Mouse (Mus musculus): ENCODE data around the gene Gm28710. TPM values are rescaled to one million over a fixed set of nuclear protein-coding genes. Genes with fewer than 3 reads are reported as not detected.

The Gm28710 gene
- 0.90 and 0.91 TPM in 2 replicates for polyA plus RNA-seq (2012; rRNA removed)

GRCm38 (mm10) chr5:16791243-16791860, at the start of gene Gm28710:
Gene Gm28710, plus strand, starts transcription at chr5:16791810.
- H3K36me3 ChIP-seq (ENCODE audit: control insufficient read depth, insufficient read depth, low read length) = no peaks in the 10 kb centered on the region
- no peak within 1 kb of the TSS for H3K4me3 ChIP-seq (ENCODE audit: control insufficient read depth, low read depth, low read length)
- H3K27ac ChIP-seq (ENCODE audit: control insufficient read depth, insufficient read depth, low read depth, low read length) = no peak within 1 kb of the TSS
- no peaks in the 10 kb centered on the region for H3K27me3 ChIP-seq (ENCODE audit: control insufficient read depth, insufficient read depth, low read length)
- TF ChIP-seq CTCF (IDR thresholded peaks at IDR 0.05; ENCODE audit: control insufficient read depth, insufficient read depth, insufficient replicate concordance, low read depth, low read length) (no peak), POLR2A (IDR thresholded peaks at IDR 0.05; ENCODE audit: control insufficient read depth, low read depth, low read length) (no peak)
- no peaks in the 10 kb centered on the region for H3K4me1 ChIP-seq (ENCODE audit: control insufficient read depth, insufficient read depth, low read length)

- H3K27me3 ChIP-seq (ENCODE audit: control insufficient read depth, insufficient read depth, low read length) = no peaks in the 10 kb centered on the region
- H3K4me3 ChIP-seq (ENCODE audit: control insufficient read depth, low read depth, low read length) = no peak overlapping the region
- no peaks in the 10 kb centered on the region for H3K4me1 ChIP-seq (ENCODE audit: control insufficient read depth, insufficient read depth, low read length)
- no peak for TF ChIP-seq POLR2A (IDR thresholded peaks at IDR 0.05; ENCODE audit: control insufficient read depth, low read depth, low read length)
- TF ChIP-seq CTCF (IDR thresholded peaks at IDR 0.05; ENCODE audit: control insufficient read depth, insufficient read depth, insufficient replicate concordance, low read depth, low read length) = no peak
- H3K27ac ChIP-seq (ENCODE audit: control insufficient read depth, insufficient read depth, low read depth, low read length) = no peak overlapping the region
- no peaks in the 10 kb centered on the region for H3K36me3 ChIP-seq (ENCODE audit: control insufficient read depth, insufficient read depth, low read length)
These were observed 14.4 kb upstream of the Gm28710 start for GRCm38 (mm10) chr5:16777176-16777575.

GRCm38 (mm10) chr5:16778610-16779172, 12.9 kb upstream of the Gm28710 start:
- Histone ChIP-seq H3K4me1 (ENCODE audit: control insufficient read depth, insufficient read depth, low read length) (no peaks in the 10 kb centered on the region), H3K36me3 (ENCODE audit: control insufficient read depth, insufficient read depth, low read length) (no peaks in the 10 kb centered on the region), H3K27me3 (ENCODE audit: control insufficient read depth, insufficient read depth, low read length) (no peaks in the 10 kb centered on the region), H3K27ac (ENCODE audit: control insufficient read depth, insufficient read depth, low read depth, low read length) (no peak overlapping the region), H3K4me3 (ENCODE audit: control insufficient read depth, low read depth, low read length) (no peak overlapping the region)
- TF ChIP-seq CTCF (IDR thresholded peaks at IDR 0.05; ENCODE audit: control insufficient read depth, insufficient read depth, insufficient replicate concordance, low read depth, low read length) = no peak
- TF ChIP-seq POLR2A (IDR thresholded peaks at IDR 0.05; ENCODE audit: control insufficient read depth, low read depth, low read length) = no peak

GRCm38 (mm10) chr5:16785627-16786026, 6.0 kb upstream of the Gm28710 start:
- Histone ChIP-seq H3K36me3 (ENCODE audit: control insufficient read depth, insufficient read depth, low read length) (no peaks in the 10 kb centered on the region), H3K27ac (ENCODE audit: control insufficient read depth, insufficient read depth, low read depth, low read length) (no peak overlapping the region), H3K27me3 (ENCODE audit: control insufficient read depth, insufficient read depth, low read length) (no peaks in the 10 kb centered on the region), H3K4me1 (ENCODE audit: control insufficient read depth, insufficient read depth, low read length) (no peaks in the 10 kb centered on the region), H3K4me3 (ENCODE audit: control insufficient read depth, low read depth, low read length) (no peak overlapping the region)
- TF ChIP-seq POLR2A (IDR thresholded peaks at IDR 0.05; ENCODE audit: control insufficient read depth, low read depth, low read length) = no peak
- no peak for TF ChIP-seq CTCF (IDR thresholded peaks at IDR 0.05; ENCODE audit: control insufficient read depth, insufficient read depth, insufficient replicate concordance, low read depth, low read length)

GRCm38 (mm10) chr5:16794972-16795371, 3.4 kb downstream of the Gm28710 start:
- Histone ChIP-seq H3K4me3 (ENCODE audit: control insufficient read depth, low read depth, low read length) (no peak overlapping the region), H3K36me3 (ENCODE audit: control insufficient read depth, insufficient read depth, low read length) (no peaks in the 10 kb centered on the region), H3K4me1 (ENCODE audit: control insufficient read depth, insufficient read depth, low read length) (no peaks in the 10 kb centered on the region), H3K27ac (ENCODE audit: control insufficient read depth, insufficient read depth, low read depth, low read length) (no peak overlapping the region), H3K27me3 (ENCODE audit: control insufficient read depth, insufficient read depth, low read length) (no peaks in the 10 kb centered on the region)
- no peak for TF ChIP-seq POLR2A (IDR thresholded peaks at IDR 0.05; ENCODE audit: control insufficient read depth, low read depth, low read length)
- TF ChIP-seq CTCF (IDR thresholded peaks at IDR 0.05; ENCODE audit: control insufficient read depth, insufficient read depth, insufficient replicate concordance, low read depth, low read length) = no peak

- Histone ChIP-seq H3K36me3 (ENCODE audit: control insufficient read depth, insufficient read depth, low read length) (no peaks in the 10 kb centered on the region), H3K4me3 (ENCODE audit: control insufficient read depth, low read depth, low read length) (no peak overlapping the region), H3K4me1 (ENCODE audit: control insufficient read depth, insufficient read depth, low read length) (no peaks in the 10 kb centered on the region), H3K27me3 (ENCODE audit: control insufficient read depth, insufficient read depth, low read length) (no peaks in the 10 kb centered on the region), H3K27ac (ENCODE audit: control insufficient read depth, insufficient read depth, low read depth, low read length) (no peak overlapping the region)
- TF ChIP-seq CTCF (IDR thresholded peaks at IDR 0.05; ENCODE audit: control insufficient read depth, insufficient read depth, insufficient replicate concordance, low read depth, low read length) (no peak), POLR2A (IDR thresholded peaks at IDR 0.05; ENCODE audit: control insufficient read depth, low read depth, low read length) (no peak)
These were observed 11.1 kb downstream of the Gm28710 start for GRCm38 (mm10) chr5:16802726-16803125.

- no peak for TF ChIP-seq POLR2A (IDR thresholded peaks at IDR 0.05; ENCODE audit: control insufficient read depth, low read depth, low read length)
- no peak for TF ChIP-seq CTCF (IDR thresholded peaks at IDR 0.05; ENCODE audit: control insufficient read depth, insufficient read depth, insufficient replicate concordance, low read depth, low read length)
These were observed 47.4 kb downstream of the Gm28710 start for GRCm38 (mm10) chr5:16838991-16839390.

More at GRCm38 (mm10) chr5:16838991-16839390, 47.4 kb downstream of the Gm28710 start:
- H3K4me3 ChIP-seq (ENCODE audit: control insufficient read depth, low read depth, low read length) = no peak overlapping the region
- H3K27me3 ChIP-seq (ENCODE audit: control insufficient read depth, insufficient read depth, low read length) = no peaks in the 10 kb centered on the region
- H3K27ac ChIP-seq (ENCODE audit: control insufficient read depth, insufficient read depth, low read depth, low read length) = no peak overlapping the region
- no peaks in the 10 kb centered on the region for H3K36me3 ChIP-seq (ENCODE audit: control insufficient read depth, insufficient read depth, low read length)
- H3K4me1 ChIP-seq (ENCODE audit: control insufficient read depth, insufficient read depth, low read length) = no peaks in the 10 kb centered on the region

All from testis, adult 2 months (tissue).